Mouse (Mus musculus): ENCODE results near the gene Hmx2. TPM values are rescaled to one million over a fixed set of nuclear protein-coding genes. Genes with fewer than 3 reads are reported as not detected.

Hmx2 gene
- polyA plus RNA-seq (2015; fragmentation: Illumina TruSeq; extraction: RNeasy Lipid Tissue Mini Kit (QIAGEN cat#74804); ENCODE audit: insufficient read depth, low replicate concordance) = not detected

DNA sequence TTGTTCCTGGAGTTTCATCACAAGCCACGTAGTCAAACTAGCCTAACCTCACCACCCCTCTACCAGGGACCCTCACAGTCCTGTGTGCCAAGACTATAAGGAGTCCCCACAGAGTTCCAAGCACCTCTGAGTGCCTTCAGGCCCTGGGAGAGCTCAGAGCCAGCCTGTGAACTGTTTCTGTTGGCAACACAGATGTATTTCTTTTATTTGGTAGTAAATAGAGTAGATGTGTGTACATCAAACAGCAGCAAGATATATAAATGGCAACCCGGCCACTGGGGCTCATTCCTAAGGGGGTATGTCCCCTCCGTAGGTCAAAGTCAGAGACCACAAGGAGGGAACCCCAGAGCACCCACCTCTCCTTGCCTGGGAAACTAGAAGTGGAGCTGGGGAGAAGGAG is at the start of gene Hmx2:
Gene Hmx2, plus strand, starts transcription at position 301 of the 400 bp plus-strand sequence.

GRCm38 (mm10) chr7:131542115-131542871 is 6.3 kb upstream of the Hmx2 start, which contains the start of gene Hmx3:
Gene Hmx3, plus strand, starts transcription at chr7:131542867.

DNA sequence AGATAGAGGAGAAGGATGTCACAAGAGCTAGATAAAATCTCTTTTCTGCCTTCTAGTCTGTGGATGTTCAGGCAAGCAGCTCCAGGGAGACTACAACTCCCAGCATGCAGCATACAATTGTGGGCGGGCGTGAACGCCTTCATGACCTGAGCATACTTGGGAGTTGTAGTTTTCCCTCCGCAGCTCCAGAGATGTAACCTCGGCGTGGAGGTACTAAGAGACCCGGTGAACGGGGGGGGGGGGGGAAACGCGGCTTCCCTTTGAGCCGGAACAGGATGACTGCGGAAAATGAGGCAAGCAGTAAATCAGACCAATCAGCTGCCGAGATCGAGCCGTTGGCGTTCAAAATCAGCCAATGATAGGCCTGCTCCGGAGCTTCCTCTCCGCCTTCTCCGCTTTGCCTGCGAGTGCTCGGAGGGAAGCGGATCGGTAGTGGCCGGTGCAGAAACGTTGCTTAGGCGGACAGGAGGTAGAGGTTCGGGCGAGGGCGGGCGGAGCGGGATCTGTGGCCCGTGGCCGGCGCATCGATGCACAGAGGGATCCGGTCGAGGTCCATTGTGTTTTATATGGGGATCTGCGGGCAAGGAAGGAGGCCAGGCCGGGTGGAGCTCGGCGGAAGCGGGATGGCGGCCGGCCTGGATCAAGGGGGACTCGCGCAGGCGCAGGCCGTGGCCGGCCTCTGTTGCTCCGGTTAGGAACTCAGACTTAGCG is 11.6 kb downstream of the Hmx2 start, which contains the start of gene Bub3:
Gene Bub3, plus strand, starts transcription at position 237 of the 711 bp plus-strand sequence.

Other genes starting within 250 kb of the Hmx2 start
- not detected for gene Cuzd1, start 226.5 kb upstream of the Hmx2 start, polyA plus RNA-seq (2015; fragmentation: Illumina TruSeq; extraction: RNeasy Lipid Tissue Mini Kit (QIAGEN cat#74804); ENCODE audit: insufficient read depth, low replicate concordance)
- not detected for gene Fam24b, start 219.3 kb upstream of the Hmx2 start, polyA plus RNA-seq (2015; fragmentation: Illumina TruSeq; extraction: RNeasy Lipid Tissue Mini Kit (QIAGEN cat#74804); ENCODE audit: insufficient read depth, low replicate concordance)
- not detected for gene Fam24a, start 214.9 kb upstream of the Hmx2 start, polyA plus RNA-seq (2015; fragmentation: Illumina TruSeq; extraction: RNeasy Lipid Tissue Mini Kit (QIAGEN cat#74804); ENCODE audit: insufficient read depth, low replicate concordance)
- 9.3 TPM for gene 2310057M21Rik, start 186.0 kb upstream of the Hmx2 start, polyA plus RNA-seq (2015; fragmentation: Illumina TruSeq; extraction: RNeasy Lipid Tissue Mini Kit (QIAGEN cat#74804); ENCODE audit: insufficient read depth, low replicate concordance)
- 29.6 TPM for gene Pstk, start 177.6 kb upstream of the Hmx2 start, polyA plus RNA-seq (2015; fragmentation: Illumina TruSeq; extraction: RNeasy Lipid Tissue Mini Kit (QIAGEN cat#74804); ENCODE audit: insufficient read depth, low replicate concordance)
- gene Ikzf5, start 138.3 kb upstream of the Hmx2 start, polyA plus RNA-seq (2015; fragmentation: Illumina TruSeq; extraction: RNeasy Lipid Tissue Mini Kit (QIAGEN cat#74804); ENCODE audit: insufficient read depth, low replicate concordance) = 29.0 TPM
- gene Acadsb, start 138.2 kb upstream of the Hmx2 start, polyA plus RNA-seq (2015; fragmentation: Illumina TruSeq; extraction: RNeasy Lipid Tissue Mini Kit (QIAGEN cat#74804); ENCODE audit: insufficient read depth, low replicate concordance) = 48.1 TPM
- gene Hmx3, start 5.9 kb upstream of the Hmx2 start, polyA plus RNA-seq (2015; fragmentation: Illumina TruSeq; extraction: RNeasy Lipid Tissue Mini Kit (QIAGEN cat#74804); ENCODE audit: insufficient read depth, low replicate concordance) = not detected
- 54.0 TPM for gene Bub3, start 11.4 kb downstream of the Hmx2 start, polyA plus RNA-seq (2015; fragmentation: Illumina TruSeq; extraction: RNeasy Lipid Tissue Mini Kit (QIAGEN cat#74804); ENCODE audit: insufficient read depth, low replicate concordance)